Mouse (Mus musculus): ENCODE measurements at regions not wholly inside any gene's neighbourhood (a gene's known extent, or its start where the extent isn't known, plus 50 kb on each side); places are given as distances from the start of the nearest gene placed in this dataset.
"Not testable (repeated sequence)": the region's sequence is repeated elsewhere in the genome, so short reads cannot be mapped to it uniquely, and the experiment has no call there.

- H3K36me3 ChIP-seq (ENCODE audit: control insufficient read depth, insufficient read depth, low read length) = no peaks in the 10 kb centered on the region
- TF ChIP-seq CTCF (IDR thresholded peaks at IDR 0.05; ENCODE audit: extremely low read depth, insufficient read length, insufficient replicate concordance, low read depth, low read length) (no peak), POLR2A (IDR thresholded peaks at IDR 0.05; ENCODE audit: low read depth, low read length) (no peak)
- WGBS = 29% methylated on average over 5 of the region's 5 CpGs
These were observed 125.9 kb downstream of the Arrdc3 start for GRCm38 (mm10) chr13:81008864-81009766.

GRCm38 (mm10) chr13:81013953-81014352 is 130.8 kb downstream of the Arrdc3 start:
- 82% methylated on average over 1 of the region's 1 CpGs for WGBS
- H3K4me3 ChIP-seq (ENCODE audit: low read depth, low read length) = no peak overlapping the region
- no peak overlapping the region for H3K27ac ChIP-seq (ENCODE audit: insufficient read depth, low read depth, low read length)
- H3K27me3 ChIP-seq (ENCODE audit: control insufficient read depth, insufficient read depth, low read length) = no peaks in the 10 kb centered on the region
- H3K4me1 ChIP-seq (ENCODE audit: control insufficient read depth, insufficient read depth, insufficient read length, low read length) = peaks cover 4% of the 10 kb centered on the region; the same call in 1 of the 2 replicates
- TF ChIP-seq POLR2A (IDR thresholded peaks at IDR 0.05; ENCODE audit: low read depth, low read length) = no peak
- no peak for TF ChIP-seq CTCF (IDR thresholded peaks at IDR 0.05; ENCODE audit: extremely low read depth, insufficient read length, insufficient replicate concordance, low read depth, low read length)
- H3K36me3 ChIP-seq (ENCODE audit: control insufficient read depth, insufficient read depth, low read length) = no peaks in the 10 kb centered on the region

More at GRCm38 (mm10) chr13:81008864-81009766, 125.9 kb downstream of the Arrdc3 start:
- Histone ChIP-seq H3K27me3 (ENCODE audit: control insufficient read depth, insufficient read depth, low read length) (no peaks in the 10 kb centered on the region), H3K27ac (ENCODE audit: insufficient read depth, low read depth, low read length) (no peak overlapping the region), H3K4me3 (ENCODE audit: low read depth, low read length) (no peak overlapping the region), H3K4me1 (ENCODE audit: control insufficient read depth, insufficient read depth, insufficient read length, low read length) (peaks cover 4% of the 10 kb centered on the region; the same call in 1 of the 2 replicates)

GRCm38 (mm10) chr13:81020106-81020747 is 137.0 kb downstream of the Arrdc3 start:
- Histone ChIP-seq H3K36me3 (ENCODE audit: control insufficient read depth, insufficient read depth, low read length) (no peaks in the 10 kb centered on the region), H3K4me1 (ENCODE audit: control insufficient read depth, insufficient read depth, insufficient read length, low read length) (no peaks in the 10 kb centered on the region), H3K27ac (ENCODE audit: insufficient read depth, low read depth, low read length) (no peak overlapping the region), H3K27me3 (ENCODE audit: control insufficient read depth, insufficient read depth, low read length) (no peaks in the 10 kb centered on the region), H3K4me3 (ENCODE audit: low read depth, low read length) (no peak overlapping the region)
- 70% methylated on average over 3 of the region's 3 CpGs for WGBS
- TF ChIP-seq CTCF (IDR thresholded peaks at IDR 0.05; ENCODE audit: extremely low read depth, insufficient read length, insufficient replicate concordance, low read depth, low read length) (no peak), POLR2A (IDR thresholded peaks at IDR 0.05; ENCODE audit: low read depth, low read length) (no peak)

- H3K27ac ChIP-seq (ENCODE audit: insufficient read depth, low read depth, low read length) = no peak overlapping the region
- H3K4me3 ChIP-seq (ENCODE audit: low read depth, low read length) = no peak overlapping the region
- WGBS = 86% methylated on average over 2 of the region's 2 CpGs
- no peaks in the 10 kb centered on the region for H3K27me3 ChIP-seq (ENCODE audit: control insufficient read depth, insufficient read depth, low read length)
- TF ChIP-seq POLR2A (IDR thresholded peaks at IDR 0.05; ENCODE audit: low read depth, low read length) = no peak
- no peak for TF ChIP-seq CTCF (IDR thresholded peaks at IDR 0.05; ENCODE audit: extremely low read depth, insufficient read length, insufficient replicate concordance, low read depth, low read length)
- H3K36me3 ChIP-seq (ENCODE audit: control insufficient read depth, insufficient read depth, low read length) = no peaks in the 10 kb centered on the region
- no peaks in the 10 kb centered on the region for H3K4me1 ChIP-seq (ENCODE audit: control insufficient read depth, insufficient read depth, insufficient read length, low read length)
These were observed 137.6 kb downstream of the Arrdc3 start for GRCm38 (mm10) chr13:81020811-81021210.

- Histone ChIP-seq H3K27ac (ENCODE audit: insufficient read depth, low read depth, low read length) (no peak overlapping the region), H3K36me3 (ENCODE audit: control insufficient read depth, insufficient read depth, low read length) (no peaks in the 10 kb centered on the region), H3K4me1 (ENCODE audit: control insufficient read depth, insufficient read depth, insufficient read length, low read length) (no peaks in the 10 kb centered on the region), H3K27me3 (ENCODE audit: control insufficient read depth, insufficient read depth, low read length) (no peaks in the 10 kb centered on the region), H3K4me3 (ENCODE audit: low read depth, low read length) (no peak overlapping the region)
- no peak for TF ChIP-seq POLR2A (IDR thresholded peaks at IDR 0.05; ENCODE audit: low read depth, low read length)
- no peak for TF ChIP-seq CTCF (IDR thresholded peaks at IDR 0.05; ENCODE audit: extremely low read depth, insufficient read length, insufficient replicate concordance, low read depth, low read length)
- 74% methylated on average over 1 of the region's 1 CpGs for WGBS
These were observed 139.2 kb downstream of the Arrdc3 start for GRCm38 (mm10) chr13:81022410-81022809.

- not testable (repeated sequence) for H3K36me3 ChIP-seq (ENCODE audit: control insufficient read depth, insufficient read depth, low read length); H3K27ac ChIP-seq (ENCODE audit: insufficient read depth, low read depth, low read length); H3K4me1 ChIP-seq (ENCODE audit: control insufficient read depth, insufficient read depth, insufficient read length, low read length); H3K27me3 ChIP-seq (ENCODE audit: control insufficient read depth, insufficient read depth, low read length); H3K4me3 ChIP-seq (ENCODE audit: low read depth, low read length)
- WGBS = 94% methylated on average over 14 of the region's 14 CpGs
These were observed 142.1 kb downstream of the Arrdc3 start for GRCm38 (mm10) chr13:81025241-81025760.

- TF ChIP-seq CTCF (IDR thresholded peaks at IDR 0.05; ENCODE audit: extremely low read depth, insufficient read length, insufficient replicate concordance, low read depth, low read length) (no peak), POLR2A (IDR thresholded peaks at IDR 0.05; ENCODE audit: low read depth, low read length) (no peak)
- no peak overlapping the region for H3K27ac ChIP-seq (ENCODE audit: insufficient read depth, low read depth, low read length)
- no peaks in the 10 kb centered on the region for H3K27me3 ChIP-seq (ENCODE audit: control insufficient read depth, insufficient read depth, low read length)
- 24% methylated on average over 1 of the region's 1 CpGs for WGBS
- H3K4me1 ChIP-seq (ENCODE audit: control insufficient read depth, insufficient read depth, insufficient read length, low read length) = 0 out of 2 replicates have a peak, but pooled peaks cover 3% of the 10 kb centered on the region
- H3K4me3 ChIP-seq (ENCODE audit: low read depth, low read length) = no peak overlapping the region
- no peaks in the 10 kb centered on the region for H3K36me3 ChIP-seq (ENCODE audit: control insufficient read depth, insufficient read depth, low read length)
These were observed 154.1 kb downstream of the Arrdc3 start for GRCm38 (mm10) chr13:81037316-81037715.
